Mouse (Mus musculus) G1E (cell line): ENCODE data around the gene Gpr162. TPM values are rescaled to one million over a fixed set of nuclear protein-coding genes. Genes with fewer than 3 reads are reported as not detected.

ENCODE experiments used
- ATAC-seq: 2 replicates; pipeline ENCODE4 v1.8.0; 2016; ENCODE audit warnings: mild to moderate bottlenecking; ENCODE audit not compliant: insufficient number of reproducible peaks, poor library complexity, low FRiP score, severe bottlenecking; ENCODE audit errors: extremely low read depth
- DNase-seq: peaks from one replicate; pipeline ENCODE4 v3.0.0; 2012; ENCODE audit warnings: low spot score
- H3K27me3 ChIP-seq: 2 replicates; pipeline ENCODE4 v1.6.1; 2012; ENCODE audit warnings: mild to moderate bottlenecking, low read length, inconsistent platforms; ENCODE audit not compliant: insufficient read depth
- H3K36me3 ChIP-seq: replicated peaks from 2 replicates; pipeline ENCODE3; 2012; ENCODE audit warnings: mild to moderate bottlenecking, inconsistent platforms
- H3K4me1 ChIP-seq: 2 replicates; pipeline ENCODE4 v1.6.1; 2012; ENCODE audit warnings: low read depth, low read length, inconsistent platforms, mixed read lengths; ENCODE audit not compliant: insufficient read depth
- H3K4me3 ChIP-seq: 2 replicates; pipeline ENCODE4 v1.5.1; 2012; ENCODE audit warnings: low read depth, mild to moderate bottlenecking, inconsistent platforms, low read length, moderate library complexity, mixed read lengths
- H3K9me3 ChIP-seq: replicated peaks from 2 replicates; pipeline ENCODE4 v1.6.1; 2012; ENCODE audit warnings: inconsistent platforms
- CTCF ChIP-seq: IDR thresholded peaks from 2 replicates; pipeline ENCODE4 v1.5.1; 2012; ENCODE audit warnings: low read depth, low read length, inconsistent platforms, mixed read lengths
- GATA1 ChIP-seq: IDR thresholded peaks from 2 replicates; pipeline ENCODE4 v1.6.1; 2012; ENCODE audit warnings: borderline replicate concordance, low read length, inconsistent platforms, mixed read lengths
- GATA2 ChIP-seq: IDR thresholded peaks from 2 replicates; pipeline ENCODE4 v1.6.1; 2012; ENCODE audit warnings: low read depth, low read length, inconsistent platforms, borderline replicate concordance
- POLR2AphosphoS5 ChIP-seq: IDR thresholded peaks from 2 replicates; pipeline ENCODE4 v1.6.1; 2012; ENCODE audit warnings: low read depth, low read length, inconsistent platforms; ENCODE audit not compliant: insufficient replicate concordance
- TAL1 ChIP-seq: conservative IDR thresholded peaks from 2 replicates; pipeline ENCODE4 v1.6.1; 2012; ENCODE audit warnings: low read depth, low read length, inconsistent platforms, mixed read lengths
- polyA plus RNA-seq: library from polyadenylated mRNA; stranded (reverse); fragments of >175 nt; gene quantifications from 2 replicates; pipeline ENCODE4 v1.2.3, GENCODE M21; 2012
- total RNA-seq, 2 experiments: library from RNA; stranded (forward) in 1 of 2; stranded (reverse) in 1 of 2; fragments of 200-1000 nt in 1 of 2; fragments of >200 nt in 1 of 2; fragmentation: Nextera tagmentation in 1 of 2; gene quantifications; 2 replicates each; pipeline ENCODE4 v1.2.3; 2014 to 2017

The Gpr162 gene
- total and polyA plus RNA-seq, 3 experiments: 0.22 TPM; not detected in 2

DNA sequence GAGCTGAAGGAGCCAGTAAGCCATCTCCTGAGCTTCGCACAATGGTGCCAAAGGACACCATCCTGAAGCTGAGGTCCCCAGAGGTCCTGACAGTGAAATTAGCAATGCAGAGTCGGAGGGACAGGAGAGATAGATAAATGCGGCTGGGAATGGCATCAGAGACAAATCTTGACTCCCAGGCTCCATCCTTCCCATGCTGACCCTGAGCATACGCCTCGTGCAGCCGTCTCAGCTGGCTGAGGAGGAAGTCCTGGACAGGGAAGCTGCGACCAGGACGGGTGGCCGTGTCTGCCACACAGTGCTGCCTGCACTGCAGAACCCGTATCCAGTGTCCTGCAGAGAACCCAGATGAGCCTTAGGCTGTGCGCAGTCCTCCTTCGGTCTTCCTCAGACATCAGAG lies 9.1 kb downstream of the Gpr162 start:
- Histone ChIP-seq H3K4me1 (no peaks in the 10 kb centered on the region), H3K4me3 (no peak overlapping the region), H3K27me3 (peaks cover 58% of the 10 kb centered on the region), H3K9me3 (no peaks in the 10 kb centered on the region), H3K36me3 (no peaks in the 10 kb centered on the region)
- DNase-seq (no peak), ATAC-seq (no peak)
- TF ChIP-seq GATA1 (no peak), GATA2 (no peak), POLR2AphosphoS5 (no peak), TAL1 (no peak), CTCF (no peak)

DNA sequence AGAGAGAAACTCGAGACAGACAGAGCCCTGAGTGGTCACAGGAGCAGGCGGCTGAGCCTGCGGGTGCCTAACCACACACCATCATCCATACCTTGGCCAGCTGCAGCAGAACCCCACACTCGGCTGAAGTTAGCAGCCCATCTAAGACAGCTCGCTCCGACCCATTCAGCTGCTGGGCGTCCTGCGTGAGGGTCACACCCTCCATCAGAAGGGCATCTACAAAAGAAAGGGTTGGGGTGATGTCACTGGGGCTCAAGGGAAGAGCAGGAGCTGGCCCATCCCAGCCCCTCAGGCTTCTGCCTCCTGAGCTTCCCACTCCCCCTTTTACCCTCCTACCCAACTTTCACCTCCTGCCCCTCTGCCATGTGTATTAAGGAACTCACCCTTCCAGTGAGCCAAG lies 13.2 kb downstream of the Gpr162 start:
- peaks cover 2% of the 10 kb centered on the region; the same call in 1 of the 2 replicates for H3K4me1 ChIP-seq
- no peaks in the 10 kb centered on the region for H3K9me3 ChIP-seq
- H3K27me3 ChIP-seq: peaks cover 55% of the 10 kb centered on the region
- DNase-seq (no peak), ATAC-seq (no peak)
- no peak overlapping the region for H3K4me3 ChIP-seq
- TF ChIP-seq POLR2AphosphoS5: no peak
- H3K36me3 ChIP-seq: no peaks in the 10 kb centered on the region

DNA sequence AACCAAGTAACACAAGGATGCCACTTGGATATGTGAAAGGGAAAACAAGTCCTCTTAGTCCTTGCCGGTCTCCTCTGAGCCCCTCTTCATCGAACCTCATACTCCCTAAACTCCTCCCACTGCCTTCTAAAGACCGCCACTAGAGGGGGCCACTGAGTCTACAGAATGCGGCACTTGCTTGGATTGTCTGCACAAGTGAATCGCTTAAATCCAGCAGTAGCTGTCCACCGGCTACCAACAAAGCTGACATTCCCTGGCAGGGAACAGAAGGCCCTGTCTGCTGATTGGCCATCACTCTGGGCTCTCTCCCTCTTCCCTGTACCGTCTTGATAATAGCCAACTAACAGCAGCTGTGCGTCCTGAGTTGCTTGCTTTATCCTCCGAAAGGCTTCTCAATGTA lies 16.5 kb downstream of the Gpr162 start:
- H3K4me3 ChIP-seq: no peak overlapping the region
- H3K9me3 ChIP-seq: no peaks in the 10 kb centered on the region
- TF ChIP-seq POLR2AphosphoS5: no peak
- peak; percentile 97 for TF ChIP-seq CTCF
- TF ChIP-seq GATA2: no peak
- TF ChIP-seq TAL1: no peak
- no peak for TF ChIP-seq GATA1
- ATAC-seq (peak; percentile 63), DNase-seq (peak; percentile 38)
- H3K4me1 ChIP-seq: peaks cover 2% of the 10 kb centered on the region; the same call in 1 of the 2 replicates
- H3K36me3 ChIP-seq: no peaks in the 10 kb centered on the region
- H3K27me3 ChIP-seq: peaks cover 51% of the 10 kb centered on the region

DNA sequence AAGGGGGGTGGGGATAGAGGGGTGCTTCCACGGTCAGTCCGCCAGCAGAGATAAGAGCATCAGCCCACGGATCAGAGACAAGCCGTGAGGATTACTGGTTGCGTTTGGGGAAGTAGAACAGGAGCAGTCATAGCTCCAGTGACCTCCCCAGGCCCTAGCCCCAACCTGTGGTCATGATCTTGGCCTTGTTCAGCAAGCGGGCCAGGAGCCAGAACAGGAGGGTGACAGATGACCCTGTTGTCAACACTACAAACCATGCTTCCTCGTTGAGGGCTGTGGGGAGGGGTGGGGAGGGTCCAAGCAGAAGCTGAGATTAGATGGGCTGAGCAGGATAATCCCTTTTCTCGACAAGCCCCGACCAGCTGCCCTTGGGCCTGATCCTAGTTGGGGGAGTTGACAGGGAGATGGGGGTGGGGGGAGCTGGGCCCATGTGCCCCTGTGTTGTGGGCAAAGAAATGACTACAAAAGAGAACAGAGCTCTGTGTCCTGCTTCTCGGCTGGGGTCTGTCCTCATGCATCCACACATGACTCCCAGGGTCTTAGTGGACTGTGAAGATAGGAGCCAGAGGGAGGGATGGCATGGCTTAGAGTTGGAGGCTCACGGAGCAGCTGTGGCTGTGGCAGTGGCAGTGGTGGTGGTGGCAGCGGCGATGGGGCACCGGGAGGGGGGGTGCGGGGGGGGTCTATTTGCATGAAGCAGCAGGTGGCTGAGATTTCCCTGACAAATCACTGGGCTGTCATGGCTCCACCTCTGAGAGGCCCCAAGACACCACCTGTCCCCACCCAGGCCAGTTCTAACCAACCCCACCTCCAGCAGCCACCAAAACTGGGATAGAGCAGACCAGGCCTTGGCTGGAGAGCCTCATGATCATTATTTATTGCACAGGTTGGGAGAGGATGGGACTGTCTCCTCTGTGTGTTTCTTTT lies 23.3 kb downstream of the Gpr162 start, which contains the start of gene Gnb3:
TSS of gene Gnb3 (minus strand) at position 35 of the 927 bp plus-strand sequence.
- Histone ChIP-seq H3K4me1 (peaks cover 18% of the 10 kb centered on the region), H3K27me3 (peaks cover 52% of the 10 kb centered on the region), H3K36me3 (peaks cover 18% of the 10 kb centered on the region), H3K4me3 (peak within 1 kb of the TSS; percentile 38; the same call in 1 of the 2 replicates), H3K9me3 (no peaks in the 10 kb centered on the region)
- DNase-seq (peak; percentile 50), ATAC-seq (peak; percentile 37)
- TF ChIP-seq GATA1: no peak
- no peak for TF ChIP-seq TAL1
- no peak for TF ChIP-seq POLR2AphosphoS5
- no peak for TF ChIP-seq CTCF
- no peak for TF ChIP-seq GATA2

DNA sequence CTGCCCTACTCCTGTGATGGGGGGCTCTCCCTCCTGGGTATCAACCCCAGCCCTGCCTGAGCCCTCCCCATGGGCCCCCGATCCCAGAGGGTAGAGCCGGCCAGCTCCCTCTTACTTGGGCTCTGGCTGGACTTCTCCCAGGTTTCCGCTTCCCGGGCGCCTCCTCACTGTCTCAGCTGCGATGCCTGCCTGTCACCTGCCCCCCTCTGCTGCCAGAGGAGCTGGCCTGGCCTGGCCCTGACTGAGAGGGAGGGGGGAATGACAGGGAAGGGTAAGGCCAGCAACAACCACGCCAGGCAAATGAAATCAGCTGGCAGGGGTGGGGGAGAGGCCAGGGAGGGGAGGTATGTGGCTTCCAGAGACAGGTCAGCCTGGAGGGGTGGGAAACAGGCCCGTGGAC lies 24.0 kb downstream of the Gpr162 start:
- Histone ChIP-seq H3K4me1 (peaks cover 22% of the 10 kb centered on the region), H3K4me3 (peak overlapping the region; percentile 38; the same call in 1 of the 2 replicates), H3K9me3 (no peaks in the 10 kb centered on the region), H3K36me3 (peaks cover 25% of the 10 kb centered on the region), H3K27me3 (peaks cover 45% of the 10 kb centered on the region)
- TF ChIP-seq POLR2AphosphoS5 (no peak), GATA2 (no peak), CTCF (no peak), TAL1 (no peak), GATA1 (no peak)
- no peak for DNase-seq
- ATAC-seq: no peak

DNA sequence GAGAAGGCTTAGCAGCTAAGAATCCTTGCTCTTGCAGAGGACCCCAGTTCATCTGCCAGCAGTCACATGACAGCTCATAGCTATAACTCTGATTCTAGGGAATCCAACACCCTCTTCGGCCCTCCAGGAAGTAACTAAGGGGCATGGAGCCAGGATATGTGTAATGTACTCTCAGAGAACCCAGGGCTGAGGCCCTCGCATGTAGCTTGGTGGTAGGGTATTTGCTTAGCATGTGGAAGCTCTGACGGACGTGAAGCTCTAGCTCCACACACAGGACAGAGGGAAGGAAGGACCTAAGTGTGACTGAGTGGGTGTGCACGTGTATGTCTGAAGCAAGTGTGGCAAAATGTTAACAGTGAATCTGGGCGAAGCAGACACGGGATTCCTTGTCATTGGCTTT lies 27.4 kb downstream of the Gpr162 start:
- no peak for DNase-seq
- H3K9me3 ChIP-seq: no peaks in the 10 kb centered on the region
- no peak for ATAC-seq
- H3K27me3 ChIP-seq: peaks cover 28% of the 10 kb centered on the region
- no peak for TF ChIP-seq GATA2
- TF ChIP-seq GATA1: no peak
- TF ChIP-seq TAL1: no peak
- no peak for TF ChIP-seq POLR2AphosphoS5
- TF ChIP-seq CTCF: no peak
- no peak overlapping the region for H3K4me3 ChIP-seq
- H3K4me1 ChIP-seq: peaks cover 48% of the 10 kb centered on the region
- peaks cover 59% of the 10 kb centered on the region for H3K36me3 ChIP-seq
